Mouse (Mus musculus) brain, adult 2 months (tissue): Measurements from ENCODE around the gene A930017K11Rik.
A peak's percentile ranks its signal among the peaks of the same experiment; 100 is the strongest.

Experiments
- DNase-seq: peaks from one replicate; pipeline ENCODE4 v3.0.0; 2011; ENCODE audit warnings: low read depth, low spot score

Gene A930017K11Rik

DNA sequence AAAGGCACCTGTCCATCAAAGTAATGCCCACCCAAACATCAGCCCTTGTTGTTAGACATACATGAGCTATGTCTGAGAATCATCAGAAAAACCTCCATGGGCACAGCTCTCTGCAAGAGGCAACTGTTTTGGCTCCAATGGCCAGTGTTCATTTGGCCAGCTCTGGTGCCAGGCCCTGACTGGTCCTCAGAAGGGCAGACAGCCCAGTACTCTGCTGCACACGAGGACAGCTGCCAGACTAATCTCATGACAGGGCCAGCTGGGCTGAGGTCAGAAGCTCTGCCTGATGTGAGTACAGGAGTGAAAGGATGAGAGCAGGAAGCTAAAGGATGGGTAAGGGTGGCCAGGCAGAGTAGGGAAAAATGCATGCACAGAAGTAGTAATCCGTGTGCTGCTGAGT is 27.0 kb downstream of the A930017K11Rik start:
- peak; percentile 95 for DNase-seq

DNA sequence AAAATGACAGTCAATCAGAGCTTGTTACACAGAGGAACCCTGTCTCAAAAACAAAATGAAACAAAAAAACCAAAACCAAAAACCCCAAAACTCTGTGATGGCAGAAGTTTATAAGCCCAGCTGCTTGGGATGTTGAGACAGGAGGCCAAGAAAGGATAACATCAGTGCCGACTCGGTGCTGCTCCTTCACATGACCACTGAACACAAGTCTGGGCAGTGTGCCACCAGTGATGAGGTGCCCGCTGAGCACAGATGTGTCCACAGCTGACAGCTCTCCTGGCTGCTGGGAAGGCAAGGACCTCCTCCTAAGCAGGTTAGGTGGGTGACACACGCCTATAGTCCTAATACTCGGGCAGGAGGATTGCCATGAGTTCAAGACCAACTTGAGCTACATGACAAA is 30.2 kb downstream of the A930017K11Rik start:
- peak; percentile 49 for DNase-seq

DNA sequence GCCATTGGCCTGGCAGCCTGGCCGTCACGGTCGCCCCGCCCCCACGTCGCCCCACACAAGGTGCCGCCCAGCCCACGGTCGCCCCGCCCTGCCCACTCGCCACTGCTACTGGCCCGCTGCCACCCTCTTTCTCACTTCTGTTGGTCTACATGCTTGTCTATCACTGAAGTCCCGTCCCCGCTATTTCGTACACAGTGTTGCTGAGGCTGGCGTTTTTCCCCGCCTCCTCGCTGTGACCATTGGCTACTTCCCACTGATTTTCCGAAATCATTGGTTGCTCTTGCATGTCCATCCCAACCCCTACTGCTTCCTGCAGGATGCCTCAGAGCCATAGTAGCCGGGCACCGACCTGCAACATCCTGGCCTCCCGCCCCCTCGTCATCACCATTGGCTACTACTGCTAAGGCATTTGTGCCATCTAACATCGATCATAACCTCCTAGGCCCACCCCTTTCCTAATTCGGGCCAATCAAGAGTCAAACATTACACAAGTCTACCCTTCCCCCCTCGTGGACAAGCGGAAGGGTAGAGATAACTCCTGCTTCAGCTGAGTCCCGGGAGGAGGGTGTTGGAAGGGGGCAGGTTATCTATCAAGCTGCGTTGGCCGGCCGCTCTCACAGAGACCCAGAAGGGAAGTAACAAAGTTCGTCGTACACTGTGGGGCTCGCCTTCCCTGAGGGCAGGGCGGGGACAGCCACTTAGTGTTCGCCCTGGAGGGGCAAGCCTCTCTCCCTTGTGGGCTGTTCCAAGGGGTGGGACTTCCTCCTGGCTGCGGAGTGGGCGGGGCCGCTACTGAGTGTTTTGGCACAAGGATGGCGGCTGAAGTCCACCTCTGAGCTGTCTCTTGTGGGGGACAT is 32.4 kb downstream of the A930017K11Rik start:
- DNase-seq: peak; percentile 100

DNA sequence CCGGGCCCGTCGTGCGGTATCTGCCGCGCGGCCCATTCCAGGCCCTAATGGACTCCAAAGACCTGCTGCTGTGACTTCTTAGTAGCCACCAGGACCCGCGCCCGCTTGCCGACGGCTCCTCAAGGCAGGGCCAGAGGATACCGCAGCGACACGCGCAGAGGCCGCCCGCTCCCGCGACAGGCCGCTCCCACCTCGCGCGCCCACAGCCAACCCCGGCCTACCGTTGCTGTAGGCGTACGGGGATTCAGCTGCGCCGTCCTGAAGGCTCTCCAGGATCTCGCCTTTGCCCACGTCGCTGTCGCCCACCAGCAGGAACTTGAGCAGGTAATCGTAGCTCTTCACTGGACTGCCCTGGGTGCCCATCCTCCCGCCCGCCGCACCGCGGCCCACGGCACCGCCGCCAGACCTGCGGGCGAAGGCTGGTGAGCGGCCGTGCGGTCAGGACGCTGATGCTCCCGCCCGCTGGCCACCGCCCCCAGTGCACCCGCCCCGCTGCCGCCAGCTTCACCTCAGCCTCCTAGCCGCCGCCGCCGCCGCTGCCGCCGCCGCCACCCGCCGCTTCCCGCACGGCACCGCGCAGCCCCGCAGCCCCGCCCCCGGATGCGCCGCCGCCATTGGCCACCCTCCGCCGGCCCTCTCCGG is 33.1 kb downstream of the A930017K11Rik start, which contains the start of gene Rab40c:
Rab40c (minus strand) TSS at position 584 of the 642 bp plus-strand sequence.
- DNase-seq: peak; percentile 60

DNA sequence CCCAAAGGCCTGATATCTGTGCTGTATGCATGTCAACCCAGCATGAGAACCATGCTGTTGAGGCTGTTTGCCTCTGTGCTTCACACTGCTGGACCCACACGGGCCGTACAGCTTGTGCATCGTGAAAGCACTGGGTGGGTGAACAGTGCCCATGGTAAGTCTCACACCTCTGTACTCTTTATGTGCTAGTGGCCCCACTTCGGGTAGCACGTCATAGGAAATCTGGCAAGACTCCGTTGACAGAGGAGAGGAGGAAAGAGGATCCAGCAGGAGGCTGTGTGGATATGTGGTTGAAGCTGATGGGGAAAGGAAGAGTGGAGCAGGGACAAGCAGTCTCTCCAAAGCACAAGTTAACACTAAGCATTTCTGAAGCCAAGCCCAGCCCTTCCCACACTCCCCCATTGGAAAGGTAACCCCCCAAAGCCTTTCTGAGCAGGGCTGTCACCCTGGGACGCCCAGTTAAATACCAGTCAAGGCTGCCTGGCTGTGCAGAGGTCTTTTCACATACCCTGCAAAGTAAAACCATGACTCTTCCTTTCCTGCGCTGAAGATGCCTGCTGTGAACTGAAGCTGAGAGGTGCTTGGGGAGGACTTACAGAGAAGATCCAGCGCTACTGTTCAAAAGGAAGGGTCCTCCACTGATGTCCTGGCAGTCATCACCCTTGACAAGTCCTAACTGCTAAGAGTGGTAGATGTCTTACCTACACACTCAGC is 34.2 kb downstream of the A930017K11Rik start:
- no peak for DNase-seq

DNA sequence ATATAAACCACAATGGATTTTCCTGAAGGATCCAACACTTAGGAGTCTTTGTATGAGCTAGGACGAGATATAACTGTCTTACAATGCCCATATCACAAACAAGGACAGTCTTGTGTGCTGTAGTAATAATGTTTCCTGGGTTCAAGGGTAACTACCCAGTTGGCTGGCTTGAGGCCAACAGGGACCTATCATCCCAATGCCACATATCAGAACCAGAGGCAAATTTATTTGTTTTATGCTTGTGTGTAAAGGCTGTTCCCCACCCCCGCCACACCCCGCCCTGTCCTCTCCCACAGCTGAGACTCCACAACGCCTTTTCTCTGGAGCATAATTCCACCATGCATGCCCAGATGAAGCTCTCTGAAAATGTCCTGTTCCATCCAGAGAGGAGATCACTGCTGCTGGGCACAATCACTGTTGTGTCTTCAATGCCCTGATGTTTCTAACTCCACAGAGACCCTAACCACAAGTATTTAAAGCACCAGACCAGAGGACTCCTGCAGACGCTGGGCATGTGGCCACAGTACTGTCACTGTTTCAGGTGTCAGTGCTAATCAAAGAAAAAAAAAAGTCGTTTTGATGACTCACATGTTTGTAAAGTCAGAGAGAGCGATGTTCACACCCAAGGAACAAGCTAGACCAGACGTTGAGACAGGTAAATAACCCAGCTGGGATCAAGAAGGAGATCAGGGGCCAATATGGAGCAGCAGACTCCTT is 35.3 kb downstream of the A930017K11Rik start:
- DNase-seq: no peak

DNA sequence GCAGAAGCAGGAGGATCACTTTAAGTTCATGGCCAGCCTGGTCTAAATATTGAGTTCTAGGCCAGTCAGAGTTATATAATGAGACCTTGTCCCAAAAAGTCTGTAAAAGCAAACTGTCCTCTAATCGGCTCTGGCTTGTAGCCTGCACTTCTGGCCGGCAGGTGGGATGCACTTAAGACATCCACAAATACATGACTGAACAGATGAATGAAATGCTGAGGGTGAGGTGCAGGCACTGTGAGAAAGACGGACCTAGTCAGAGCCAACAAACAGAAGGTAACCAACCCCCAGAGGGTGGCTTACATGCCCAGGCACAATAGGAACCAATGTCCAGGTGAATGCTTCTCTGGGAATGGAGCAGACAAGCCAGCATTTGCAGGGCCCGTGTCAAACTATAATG is 38.1 kb downstream of the A930017K11Rik start:
- peak; percentile 59 for DNase-seq

DNA sequence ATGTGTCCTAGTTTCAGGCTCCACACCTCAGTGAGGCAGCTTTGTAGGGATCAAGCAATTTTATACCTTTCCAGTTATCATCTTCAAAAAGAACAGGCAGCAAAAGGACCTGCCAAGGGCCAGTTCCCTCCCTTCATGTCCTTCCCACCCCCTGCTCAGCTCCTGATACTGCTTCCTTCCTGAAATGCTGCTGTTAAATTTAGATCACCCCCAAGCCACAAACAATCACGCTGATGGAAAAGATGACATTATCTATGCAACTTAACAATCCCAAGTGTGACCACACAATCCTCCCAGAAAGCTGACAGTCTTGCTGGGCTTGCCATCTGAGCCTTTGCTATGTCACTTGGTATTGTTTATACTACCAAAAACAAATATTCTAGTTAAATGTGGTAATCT is 38.5 kb downstream of the A930017K11Rik start:
- DNase-seq: peak; percentile 64

DNA sequence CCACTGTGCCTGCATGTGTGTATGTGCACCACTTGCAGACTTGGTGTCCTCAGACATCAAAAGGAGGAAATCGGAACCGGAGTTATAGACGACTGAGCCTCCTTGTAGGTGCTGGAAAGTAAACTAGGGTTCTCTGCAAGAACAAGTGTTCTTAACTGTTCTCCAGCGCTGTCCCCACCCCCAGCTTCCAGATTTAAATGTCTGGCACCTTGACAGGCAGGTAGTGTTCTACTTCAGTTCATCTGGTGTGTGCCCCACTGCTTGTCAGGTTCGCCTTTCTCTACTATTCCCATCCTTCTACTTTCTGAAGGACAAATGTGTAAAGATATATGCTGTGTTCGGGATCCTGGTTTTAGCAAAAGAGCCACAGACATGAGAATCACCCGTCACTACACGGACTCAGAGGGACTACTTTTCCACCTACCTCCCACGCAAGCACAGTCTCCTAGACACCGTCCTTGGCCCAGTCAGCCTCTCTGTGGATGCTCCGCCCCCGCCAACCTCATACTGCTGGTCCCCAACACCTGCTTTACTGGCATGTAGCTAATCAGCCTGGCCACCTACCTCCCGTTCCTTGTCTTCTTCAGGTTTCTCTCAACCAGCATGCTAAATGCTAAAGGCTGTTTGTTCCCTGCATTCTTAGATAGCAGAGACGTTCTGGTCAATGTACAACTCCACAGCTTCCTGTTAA is 39.0 kb downstream of the A930017K11Rik start:
- peak; percentile 95 for DNase-seq

DNA sequence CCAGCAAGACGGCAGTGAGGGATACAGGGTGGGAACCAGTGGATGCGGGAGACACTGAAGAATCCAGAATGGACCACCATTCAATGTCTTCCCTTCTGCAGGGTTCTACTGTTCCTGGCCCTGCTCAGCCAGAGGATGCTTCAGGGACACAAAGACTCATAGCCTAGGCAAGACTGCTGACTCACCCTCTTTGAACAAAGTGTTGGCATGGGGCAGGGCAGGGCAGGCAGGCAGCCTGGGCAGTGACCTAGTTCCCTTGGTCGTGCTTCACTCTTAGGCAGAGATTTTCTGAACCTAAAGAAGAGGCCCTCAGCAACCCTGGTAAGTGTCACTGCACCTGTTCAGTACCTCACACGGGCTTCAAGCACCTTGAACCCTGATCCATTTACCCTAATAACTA is 40.5 kb downstream of the A930017K11Rik start:
- peak; percentile 93 for DNase-seq

DNA sequence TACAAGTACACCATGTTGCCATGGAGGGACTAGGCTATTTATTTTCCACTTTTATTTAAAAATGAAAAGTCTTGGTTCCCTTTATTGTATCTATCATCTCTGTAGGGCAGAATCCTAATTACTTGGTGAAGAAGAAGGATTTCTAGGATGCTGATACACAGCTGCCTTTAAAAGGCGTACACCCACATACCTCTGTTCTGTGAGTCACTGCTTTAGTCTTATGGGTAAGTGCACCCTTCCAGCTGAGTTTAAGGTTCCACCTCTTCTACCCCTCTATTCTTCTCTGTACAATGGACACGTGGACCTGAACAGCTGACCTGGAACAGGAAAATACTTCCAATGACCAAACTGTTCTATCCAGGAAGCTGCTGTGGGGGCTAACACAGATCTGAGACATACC is 44.7 kb downstream of the A930017K11Rik start:
- peak; percentile 65 for DNase-seq

DNA sequence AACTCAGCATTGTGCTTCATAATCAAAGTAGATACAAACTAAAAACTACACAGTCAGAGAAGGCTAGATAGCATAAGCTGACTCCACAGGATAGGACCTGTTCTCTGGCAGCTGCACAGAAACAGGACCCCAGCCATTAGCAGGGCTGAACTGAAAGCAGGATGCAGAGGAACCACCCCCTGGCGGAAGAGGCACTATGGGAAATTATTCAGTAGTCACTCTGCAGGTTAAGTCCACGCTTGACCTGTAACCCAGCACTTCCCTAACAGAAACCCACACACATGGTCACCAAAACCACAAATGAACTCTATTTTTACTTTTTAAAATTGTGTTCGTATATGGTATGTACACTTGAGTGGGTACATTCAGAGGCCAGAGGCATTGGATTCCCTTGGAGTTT is 49.3 kb downstream of the A930017K11Rik start:
- DNase-seq: no peak

DNA sequence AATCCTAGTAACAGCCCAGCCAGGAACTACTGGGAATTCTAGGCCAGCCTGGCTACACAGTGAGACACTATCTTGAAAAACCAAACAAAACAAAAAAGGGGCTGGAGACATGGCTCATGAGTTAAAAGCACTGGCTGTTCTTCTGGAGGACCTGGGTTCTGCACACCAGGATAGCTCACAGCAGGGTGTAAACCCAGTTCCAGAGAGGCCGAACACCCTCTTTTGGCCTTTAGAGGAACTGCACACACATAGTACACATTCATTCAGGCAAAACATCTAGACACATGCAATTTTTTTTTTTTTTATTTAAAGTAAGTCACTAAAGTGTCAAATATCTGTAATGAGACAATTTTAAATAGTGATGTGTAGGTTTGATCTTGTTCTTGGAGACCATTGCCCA is 52.2 kb downstream of the A930017K11Rik start:
- no peak for DNase-seq
